Mouse (Mus musculus): ENCODE results near the gene Sds.

GRCm38 (mm10) chr5:120471538-120471937 is 4.8 kb upstream of the Sds start:
- TF ChIP-seq GATA2 (IDR thresholded peaks at IDR 0.05; ENCODE audit: borderline replicate concordance, low read depth, low read length) (no peak), CTCF (IDR thresholded peaks at IDR 0.05; ENCODE audit: low read depth, low read length) (no peak), GATA1 (IDR thresholded peaks at IDR 0.05; ENCODE audit: borderline replicate concordance, low read length) (no peak)
